Mouse (Mus musculus): ENCODE data around the gene Lrrc63. TPM values are rescaled to one million over a fixed set of nuclear protein-coding genes. Genes with fewer than 3 reads are reported as not detected.

The Lrrc63 gene
- total RNA-seq (2014; rRNA removed) (not detected in 2 replicates), polyA plus RNA-seq (2015; fragmentation: Nextera tagmentation; extraction: Ambion mirVana) (not detected in 2 replicates)

DNA sequence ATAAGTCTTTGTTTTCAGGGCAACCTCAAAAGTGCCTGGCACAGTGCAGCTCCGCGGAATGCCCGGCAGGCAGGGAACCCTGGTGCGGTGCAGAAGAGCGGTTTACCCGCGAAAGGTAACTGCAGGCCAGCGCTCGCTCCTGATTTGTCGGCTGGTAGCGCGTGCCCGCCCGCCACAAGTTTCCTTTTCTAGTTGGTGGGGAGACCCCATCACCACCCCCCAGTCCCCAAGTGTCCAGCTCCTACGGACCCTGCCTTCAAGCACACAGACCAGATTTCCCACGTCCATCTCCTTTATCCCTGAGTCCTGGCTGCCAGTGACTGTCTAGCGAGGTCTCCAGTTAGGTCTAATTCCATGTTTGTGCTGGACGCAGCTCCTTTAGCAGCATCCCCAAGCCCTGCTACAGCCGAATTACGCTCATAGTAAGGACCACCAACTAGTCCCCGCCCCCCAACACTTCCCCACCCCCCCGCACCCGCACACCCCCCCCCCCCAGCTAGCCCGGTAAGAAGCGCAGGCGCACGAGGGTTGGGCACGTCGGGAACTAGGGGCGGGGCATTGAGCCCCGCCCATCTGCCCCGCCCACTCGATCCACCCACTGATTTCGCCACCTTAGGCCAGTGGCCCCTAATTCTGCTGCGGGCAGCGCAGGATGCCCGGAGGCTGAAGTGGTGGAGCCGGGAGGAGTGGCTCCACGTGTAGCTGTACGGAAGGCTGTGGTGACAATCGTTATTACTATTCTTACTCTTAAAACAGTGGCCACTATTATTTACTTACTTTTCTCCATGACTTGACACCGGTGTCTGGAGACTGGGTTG is at the start of gene Lrrc63, which contains the start of gene Lcp1:
Lrrc63 (minus strand) TSS at position 381 of the 818 bp plus-strand sequence.
Lcp1 (plus strand) TSS at position 601 of the 818 bp plus-strand sequence.
- Histone ChIP-seq H3K4me1 (ENCODE audit: insufficient read depth) (0 out of 2 replicates have a peak, but pooled peaks cover 2% of the 10 kb centered on the region), H3K36me3 (ENCODE audit: insufficient read depth) (no peaks in the 10 kb centered on the region), H3K27ac (ENCODE audit: low read depth, low read length) (no peak within 1 kb of the TSS), H3K4me2 (ENCODE audit: low read depth) (peak within 1 kb of the TSS; percentile 88), H3K9me3 (ENCODE audit: low read length) (no peaks in the 10 kb centered on the region), H3K9ac (peak within 1 kb of the TSS; percentile 45), H3K27me3 (ENCODE audit: insufficient read depth, low read length) (no peaks in the 10 kb centered on the region), H3K4me3 (ENCODE audit: low read depth, low read length) (peak within 1 kb of the TSS; percentile 57)
- peak; percentile 74 for DNase-seq
- ATAC-seq: peak; percentile 92
- TF ChIP-seq CTCF (IDR thresholded peaks at IDR 0.05; ENCODE audit: low read depth): no peak
- 1% methylated on average over 37 of the region's 42 CpGs for WGBS

DNA sequence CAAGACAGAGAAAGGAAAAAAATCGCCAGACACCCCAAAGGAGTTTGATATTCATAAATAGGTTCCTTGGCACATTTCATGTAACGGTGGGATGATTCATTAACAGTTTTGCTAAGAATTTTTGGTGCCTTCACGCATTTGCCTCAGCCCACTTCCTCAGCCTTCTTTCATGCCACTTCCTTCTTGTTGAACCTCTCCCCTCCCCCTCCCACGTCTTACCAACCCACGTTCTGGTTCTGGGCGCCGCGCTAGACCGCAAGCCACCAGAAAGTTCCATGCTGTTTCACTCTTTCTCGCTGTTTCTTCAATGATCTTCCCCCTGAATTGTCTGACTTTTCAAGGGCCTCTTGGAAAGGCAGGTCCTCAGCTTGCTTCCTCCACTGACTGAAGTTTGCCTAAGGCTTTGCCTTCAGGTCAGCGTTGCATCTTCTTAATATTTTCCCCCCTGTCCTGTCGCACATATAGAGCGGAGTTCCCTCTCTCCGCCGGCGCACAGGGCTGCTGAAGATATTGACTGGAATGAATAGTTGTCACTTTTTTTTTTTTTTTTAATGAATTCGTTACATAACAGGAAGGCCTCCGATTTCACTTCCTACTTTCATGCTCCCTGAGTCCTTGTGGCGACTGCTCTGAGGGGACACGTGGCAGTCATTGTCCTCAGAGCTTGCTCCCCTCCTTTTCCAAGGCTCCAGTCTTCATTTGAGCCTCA is 48.7 kb upstream of the Lrrc63 start:
- no peak overlapping the region for H3K9ac ChIP-seq
- 86% methylated on average over 20 of the region's 20 CpGs for WGBS
- DNase-seq (no peak), ATAC-seq (no peak)
- no peaks in the 10 kb centered on the region for H3K9me3 ChIP-seq (ENCODE audit: low read length)
- H3K27me3 ChIP-seq (ENCODE audit: insufficient read depth, low read length): no peaks in the 10 kb centered on the region
- H3K36me3 ChIP-seq (ENCODE audit: insufficient read depth): no peaks in the 10 kb centered on the region
- no peak overlapping the region for H3K4me3 ChIP-seq (ENCODE audit: low read depth, low read length)
- H3K27ac ChIP-seq (ENCODE audit: low read depth, low read length): no peak overlapping the region
- H3K4me2 ChIP-seq (ENCODE audit: low read depth): no peak overlapping the region
- H3K4me1 ChIP-seq (ENCODE audit: insufficient read depth): no peaks in the 10 kb centered on the region
- TF ChIP-seq CTCF (IDR thresholded peaks at IDR 0.05; ENCODE audit: low read depth): no peak

DNA sequence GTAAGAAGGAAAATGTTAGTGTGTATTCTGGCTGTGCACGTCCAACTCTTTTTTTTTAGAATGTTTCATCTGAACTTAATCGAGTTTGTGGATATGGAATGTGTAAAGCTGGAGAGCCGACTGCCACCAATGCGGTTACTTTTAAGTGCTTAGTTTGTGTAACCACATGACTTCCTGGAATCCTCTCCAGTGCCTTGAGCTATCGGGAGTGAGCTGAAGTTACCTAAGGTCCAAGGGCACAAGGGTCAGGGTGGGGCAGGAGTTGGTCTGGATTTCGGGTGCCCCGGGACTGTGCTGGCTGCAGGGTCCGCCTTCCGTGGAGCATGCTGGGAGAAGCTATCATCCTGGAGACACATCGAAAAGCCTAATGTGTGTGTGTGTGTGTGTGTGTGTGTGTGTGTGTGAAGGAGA is 48.1 kb upstream of the Lrrc63 start:
- WGBS: 84% methylated on average over 10 of the region's 10 CpGs

DNA sequence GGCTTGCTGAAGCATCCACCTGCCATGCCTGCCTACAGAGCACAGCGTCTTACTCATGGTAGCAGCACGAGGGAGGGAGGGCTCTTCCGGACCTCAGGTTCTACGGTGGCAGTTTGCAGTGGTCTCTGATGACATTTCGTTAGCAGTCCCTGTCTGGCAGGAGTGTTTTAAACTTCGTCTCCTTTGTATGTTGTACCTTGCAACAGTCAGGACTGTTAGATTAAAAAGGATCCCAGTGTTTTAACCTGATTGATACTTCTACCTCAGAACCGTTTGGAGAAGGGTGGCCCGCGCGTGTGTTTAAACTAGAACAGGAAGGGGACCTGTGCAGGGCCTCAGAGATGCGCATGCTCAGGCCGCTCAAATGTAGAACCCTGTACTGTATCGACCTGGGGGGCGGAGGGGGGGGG is 47.7 kb upstream of the Lrrc63 start:
- H3K36me3 ChIP-seq (ENCODE audit: insufficient read depth): no peaks in the 10 kb centered on the region
- H3K4me1 ChIP-seq (ENCODE audit: insufficient read depth): no peaks in the 10 kb centered on the region
- H3K9ac ChIP-seq: no peak overlapping the region
- H3K9me3 ChIP-seq (ENCODE audit: low read length): no peaks in the 10 kb centered on the region
- H3K27ac ChIP-seq (ENCODE audit: low read depth, low read length): no peak overlapping the region
- no peak overlapping the region for H3K4me3 ChIP-seq (ENCODE audit: low read depth, low read length)
- no peak for ATAC-seq
- H3K4me2 ChIP-seq (ENCODE audit: low read depth): no peak overlapping the region
- no peak for TF ChIP-seq CTCF (IDR thresholded peaks at IDR 0.05; ENCODE audit: low read depth)
- no peak for DNase-seq
- H3K27me3 ChIP-seq (ENCODE audit: insufficient read depth, low read length): no peaks in the 10 kb centered on the region
- WGBS: 73% methylated on average over 14 of the region's 14 CpGs

More for the DNA sequence above, 48.1 kb upstream of the Lrrc63 start:
- Histone ChIP-seq H3K9me3 (ENCODE audit: low read length) (no peaks in the 10 kb centered on the region), H3K9ac (no peak overlapping the region), H3K4me2 (ENCODE audit: low read depth) (no peak overlapping the region), H3K27me3 (ENCODE audit: insufficient read depth, low read length) (no peaks in the 10 kb centered on the region), H3K4me3 (ENCODE audit: low read depth, low read length) (no peak overlapping the region), H3K27ac (ENCODE audit: low read depth, low read length) (no peak overlapping the region), H3K36me3 (ENCODE audit: insufficient read depth) (no peaks in the 10 kb centered on the region), H3K4me1 (ENCODE audit: insufficient read depth) (no peaks in the 10 kb centered on the region)
- TF ChIP-seq CTCF (IDR thresholded peaks at IDR 0.05; ENCODE audit: low read depth): no peak
- ATAC-seq: no peak
- DNase-seq: no peak

DNA sequence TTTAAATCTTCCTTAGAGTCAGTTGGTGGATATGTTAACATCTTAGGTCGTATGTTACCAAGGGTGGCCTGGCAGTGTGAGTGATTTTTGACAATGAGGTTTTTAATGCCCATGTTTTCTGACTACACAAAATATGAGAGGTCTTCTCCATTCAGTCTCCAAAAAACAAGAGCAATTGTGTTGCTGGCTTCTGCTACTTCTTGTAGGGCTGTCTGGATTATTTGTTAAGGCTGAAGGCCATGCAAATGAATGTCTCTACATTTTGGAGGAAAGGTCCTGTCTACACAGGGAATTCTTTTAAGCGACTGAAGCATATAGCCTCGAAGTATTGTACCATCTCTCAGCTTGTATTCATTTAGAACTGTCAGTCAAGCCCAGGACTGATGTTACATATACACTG is 46.7 kb upstream of the Lrrc63 start:
- Histone ChIP-seq H3K4me2 (ENCODE audit: low read depth) (no peak overlapping the region), H3K4me3 (ENCODE audit: low read depth, low read length) (no peak overlapping the region), H3K27ac (ENCODE audit: low read depth, low read length) (no peak overlapping the region), H3K4me1 (ENCODE audit: insufficient read depth) (no peaks in the 10 kb centered on the region), H3K9ac (no peak overlapping the region), H3K9me3 (ENCODE audit: low read length) (no peaks in the 10 kb centered on the region), H3K36me3 (ENCODE audit: insufficient read depth) (no peaks in the 10 kb centered on the region), H3K27me3 (ENCODE audit: insufficient read depth, low read length) (no peaks in the 10 kb centered on the region)
- 73% methylated on average over 3 of the region's 3 CpGs for WGBS
- no peak for TF ChIP-seq CTCF (IDR thresholded peaks at IDR 0.05; ENCODE audit: low read depth)
- ATAC-seq (no peak), DNase-seq (no peak)

DNA sequence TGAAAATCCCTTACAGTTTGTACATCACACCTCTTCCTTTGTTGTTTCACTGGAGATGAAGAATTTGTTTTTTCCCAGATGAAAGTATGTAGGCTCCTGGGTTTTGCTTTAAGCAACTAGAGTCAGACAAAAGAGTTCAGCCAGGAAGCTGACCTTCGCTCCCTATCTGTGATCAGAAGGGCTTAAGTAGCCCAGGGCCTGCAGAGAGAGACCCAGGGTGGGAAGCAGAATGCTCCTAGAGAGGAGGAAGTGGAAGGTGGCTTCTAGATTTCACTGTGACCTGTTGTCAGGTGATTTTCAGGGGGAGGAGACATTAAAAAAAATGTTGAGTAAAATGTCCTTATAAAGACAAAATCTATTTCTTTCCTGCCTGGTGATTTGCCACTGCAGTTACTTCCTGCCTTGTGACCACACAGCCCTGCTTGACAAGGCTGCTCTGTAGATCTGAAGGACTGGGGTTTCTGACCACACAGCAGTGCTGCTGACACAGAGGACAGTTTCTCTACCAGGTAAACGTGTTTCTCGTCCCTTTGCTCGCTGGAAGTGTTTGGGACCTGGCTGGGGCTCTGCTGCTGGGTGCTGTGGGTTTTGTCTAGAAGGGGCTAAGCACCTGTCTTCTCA is 45.9 kb upstream of the Lrrc63 start:
- Histone ChIP-seq H3K9ac (no peak overlapping the region), H3K27ac (ENCODE audit: low read depth, low read length) (no peak overlapping the region), H3K4me3 (ENCODE audit: low read depth, low read length) (no peak overlapping the region), H3K36me3 (ENCODE audit: insufficient read depth) (no peaks in the 10 kb centered on the region), H3K4me1 (ENCODE audit: insufficient read depth) (no peaks in the 10 kb centered on the region), H3K27me3 (ENCODE audit: insufficient read depth, low read length) (no peaks in the 10 kb centered on the region), H3K9me3 (ENCODE audit: low read length) (no peaks in the 10 kb centered on the region), H3K4me2 (ENCODE audit: low read depth) (no peak overlapping the region)
- DNase-seq (no peak), ATAC-seq (no peak)
- WGBS: 76% methylated on average over 4 of the region's 4 CpGs
- no peak for TF ChIP-seq CTCF (IDR thresholded peaks at IDR 0.05; ENCODE audit: low read depth)
